Mouse (Mus musculus) brain, embryonic 14.5 days (tissue): ENCODE data around the gene St8sia1.

Experiments
- CTCF ChIP-seq: fragments of 200-500 bp; IDR thresholded peaks from 2 replicates; pipeline ENCODE4 v1.5.1; 2012; ENCODE audit warnings: inconsistent platforms, mild to moderate bottlenecking, moderate library complexity, borderline replicate concordance; ENCODE audit not compliant: insufficient read depth, insufficient read length; ENCODE audit errors: extremely low read depth
- POLR2A ChIP-seq: fragments of 200-500 bp; IDR thresholded peaks from 2 replicates; pipeline ENCODE4 v1.6.1; 2012; ENCODE audit warnings: mild to moderate bottlenecking, inconsistent platforms, borderline replicate concordance; ENCODE audit not compliant: poor library complexity, insufficient read depth, insufficient read length, severe bottlenecking; ENCODE audit errors: extremely low read depth

DNA sequence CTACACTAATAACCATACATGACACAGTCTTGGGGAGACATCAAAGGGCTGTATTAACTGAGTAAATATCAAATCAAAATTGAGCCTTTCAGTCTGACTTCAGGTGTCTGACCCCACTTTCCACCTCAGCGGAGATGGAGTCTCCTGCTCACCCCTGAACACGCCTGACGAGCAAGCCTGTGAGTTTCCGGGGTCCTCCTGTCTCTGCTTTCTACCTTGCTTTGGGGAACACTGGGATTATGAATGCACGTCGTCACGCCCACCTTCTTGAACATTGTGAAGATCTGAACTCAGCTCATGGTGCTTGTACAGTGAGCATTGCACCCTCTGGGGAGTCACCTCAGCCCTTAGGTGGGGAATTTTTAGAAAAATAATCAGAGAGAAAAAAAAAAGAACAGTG lies 9.0 kb upstream of the St8sia1 start:
- no peak for TF ChIP-seq CTCF
- no peak for TF ChIP-seq POLR2A
